Mouse (Mus musculus) limb, embryonic 12.5 days (tissue): Measurements from ENCODE around the gene Kcnk5. TPM values are rescaled to one million over a fixed set of nuclear protein-coding genes. Genes with fewer than 3 reads are reported as not detected.

Experiments used
- ATAC-seq: fragments of 200-750 bp; cut with Nextera tagmentation; 2 replicates; pipeline ENCODE4 v1.8.0; 2017; ENCODE audit warnings: low read depth, moderate TSS enrichment; ENCODE audit not compliant: insufficient number of reproducible peaks, insufficient read depth, low FRiP score, low TSS enrichment
- H3K27ac ChIP-seq: fragments of 300-500 bp; sonication (generic); 2 replicates; pipeline ENCODE4 v1.5.1; 2016; ENCODE audit warnings: mild to moderate bottlenecking, moderate library complexity
- H3K27me3 ChIP-seq: fragments of 300-500 bp; sonication (generic); 2 replicates; pipeline ENCODE4 v1.6.1; 2016; ENCODE audit warnings: mild to moderate bottlenecking, moderate library complexity
- H3K36me3 ChIP-seq: fragments of 300-500 bp; sonication (generic); 2 replicates; pipeline ENCODE4 v1.6.1; 2016; ENCODE audit warnings: mild to moderate bottlenecking, moderate library complexity
- H3K4me1 ChIP-seq: fragments of 300-500 bp; sonication (generic); replicated peaks from 2 replicates; pipeline ENCODE4 v1.6.1; 2016
- H3K4me2 ChIP-seq: fragments of 300-500 bp; sonication (generic); 2 replicates; pipeline ENCODE4 v1.6.1; 2016; ENCODE audit warnings: mild to moderate bottlenecking, moderate library complexity
- H3K4me3 ChIP-seq: fragments of 300-500 bp; sonication (generic); replicated peaks from 2 replicates; pipeline ENCODE4 v1.5.1; 2016; ENCODE audit warnings: mild to moderate bottlenecking
- H3K9ac ChIP-seq: fragments of 300-500 bp; sonication (generic); replicated peaks from 2 replicates; pipeline ENCODE4 v1.6.1; 2016; ENCODE audit warnings: mild to moderate bottlenecking, moderate library complexity
- H3K9me3 ChIP-seq: fragments of 300-500 bp; sonication (generic); 2 replicates; pipeline ENCODE4 v1.6.1; 2016; ENCODE audit warnings: mild to moderate bottlenecking, moderate library complexity
- WGBS: fragments of 180-500 bp; shearing (Covaris S2); methylation state at CpG from one replicate; pipeline ENCODE4 v1.1.7; 2016; 5-methylcytosine and 5-hydroxymethylcytosine counted together
- polyA plus RNA-seq: library from polyadenylated mRNA; unstranded; fragments of >200 nt; fragmentation: Nextera tagmentation; extraction: Ambion mirVana; gene quantifications from 2 replicates; pipeline ENCODE4 v1.2.1, GENCODE M21; 2016

Kcnk5 gene
- polyA plus RNA-seq, result 6.9 TPM in 2 replicates

- 0 out of 2 replicates have a peak within 1 kb of the TSS, but pooled peaks have one; percentile 29 for H3K27ac ChIP-seq
- peaks cover 45% of the 10 kb centered on the region for H3K4me1 ChIP-seq
- H3K27me3 ChIP-seq, result no peaks in the 10 kb centered on the region
- no peaks in the 10 kb centered on the region for H3K36me3 ChIP-seq
- H3K4me2 ChIP-seq, result peak within 1 kb of the TSS; percentile 88
- ATAC-seq, result peak; percentile 92
- H3K9ac ChIP-seq, result peak within 1 kb of the TSS; percentile 66
- H3K9me3 ChIP-seq, result no peaks in the 10 kb centered on the region
- H3K4me3 ChIP-seq, result peak within 1 kb of the TSS; percentile 56
- under 1% methylated on average over 36 of the region's 36 CpGs for WGBS
These were observed at the start of gene Kcnk5 for GRCm38 (mm10) chr14:20181466-20181921. Gene Kcnk5 (minus strand): TSS chr14:20181809.

- 76% methylated on average over 7 of the region's 7 CpGs for WGBS
- no peak overlapping the region for H3K4me2 ChIP-seq
- H3K4me1 ChIP-seq, result peaks cover 10% of the 10 kb centered on the region
- no peak overlapping the region for H3K27ac ChIP-seq
- no peak overlapping the region for H3K9ac ChIP-seq
- H3K27me3 ChIP-seq, result no peaks in the 10 kb centered on the region
- ATAC-seq, result no peak
- H3K4me3 ChIP-seq, result no peak overlapping the region
- no peaks in the 10 kb centered on the region for H3K9me3 ChIP-seq
- no peaks in the 10 kb centered on the region for H3K36me3 ChIP-seq
These were observed 48.5 kb upstream of the Kcnk5 start for GRCm38 (mm10) chr14:20230063-20230491.

DNA sequence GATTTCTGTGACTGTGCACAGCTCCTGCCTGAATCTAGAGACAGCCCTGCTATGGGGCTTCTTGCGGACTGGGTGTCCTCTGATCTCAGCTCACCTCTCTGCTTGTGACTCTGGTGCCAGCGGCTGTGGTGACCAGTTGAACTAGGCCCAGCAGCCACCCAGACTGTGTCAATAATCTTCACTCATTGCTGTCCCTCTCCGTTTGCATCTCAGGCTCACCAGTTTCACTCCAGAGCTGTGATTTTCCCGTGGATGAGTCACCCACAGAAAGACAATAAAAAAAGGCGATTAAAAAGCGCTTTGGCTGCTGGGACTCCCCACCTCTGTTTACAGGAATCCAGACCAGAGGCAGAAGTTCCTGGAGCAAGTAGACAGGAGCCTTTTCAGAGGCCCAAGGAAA, 47.8 kb upstream of the Kcnk5 start:
- no peak overlapping the region for H3K27ac ChIP-seq
- 70% methylated on average over 6 of the region's 6 CpGs for WGBS

GRCm38 (mm10) chr14:20228336-20228735, 46.7 kb upstream of the Kcnk5 start:
- Histone ChIP-seq H3K4me2 (no peak overlapping the region), H3K4me3 (no peak overlapping the region), H3K4me1 (peaks cover 10% of the 10 kb centered on the region), H3K27me3 (no peaks in the 10 kb centered on the region), H3K9me3 (no peaks in the 10 kb centered on the region), H3K36me3 (no peaks in the 10 kb centered on the region), H3K27ac (no peak overlapping the region), H3K9ac (no peak overlapping the region)
- ATAC-seq, result no peak
- 74% methylated on average over 4 of the region's 4 CpGs for WGBS

More for the DNA sequence above, 47.8 kb upstream of the Kcnk5 start:
- no peak for ATAC-seq
- Histone ChIP-seq H3K4me1 (peaks cover 10% of the 10 kb centered on the region), H3K27me3 (no peaks in the 10 kb centered on the region), H3K9ac (no peak overlapping the region), H3K4me2 (no peak overlapping the region), H3K4me3 (no peak overlapping the region), H3K36me3 (no peaks in the 10 kb centered on the region), H3K9me3 (no peaks in the 10 kb centered on the region)

- no peak for ATAC-seq
- H3K4me3 ChIP-seq, result no peak overlapping the region
- H3K9ac ChIP-seq, result no peak overlapping the region
- H3K4me1 ChIP-seq, result peaks cover 10% of the 10 kb centered on the region
- H3K27ac ChIP-seq, result no peak overlapping the region
- no peaks in the 10 kb centered on the region for H3K27me3 ChIP-seq
- 55% methylated on average over 2 of the region's 2 CpGs for WGBS
- H3K9me3 ChIP-seq, result no peaks in the 10 kb centered on the region
- no peak overlapping the region for H3K4me2 ChIP-seq
- no peaks in the 10 kb centered on the region for H3K36me3 ChIP-seq
These were observed 45.4 kb upstream of the Kcnk5 start for GRCm38 (mm10) chr14:20226982-20227381.

DNA sequence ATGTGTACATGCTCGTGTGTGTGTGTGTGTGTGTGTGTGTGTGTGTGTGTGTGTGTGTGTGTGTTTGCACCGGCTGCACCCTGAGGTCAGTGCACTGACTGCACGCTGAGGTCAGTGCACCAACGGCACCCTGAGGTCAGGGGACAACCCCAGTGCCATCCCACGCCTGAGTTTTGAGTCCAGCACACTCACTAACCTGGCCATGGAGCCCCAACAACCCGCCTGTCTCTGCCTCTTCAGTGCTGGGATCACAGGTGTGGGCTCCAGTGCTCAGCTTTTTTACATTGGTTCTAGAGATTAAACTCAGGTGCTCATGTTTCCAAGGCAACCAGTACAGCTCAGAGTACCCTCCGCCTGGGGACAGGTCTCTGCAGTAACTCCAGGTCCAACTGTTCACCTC, 44.9 kb upstream of the Kcnk5 start:
- Histone ChIP-seq H3K27ac (no peak overlapping the region), H3K4me3 (no peak overlapping the region)
- 62% methylated on average over 5 of the region's 7 CpGs for WGBS

DNA sequence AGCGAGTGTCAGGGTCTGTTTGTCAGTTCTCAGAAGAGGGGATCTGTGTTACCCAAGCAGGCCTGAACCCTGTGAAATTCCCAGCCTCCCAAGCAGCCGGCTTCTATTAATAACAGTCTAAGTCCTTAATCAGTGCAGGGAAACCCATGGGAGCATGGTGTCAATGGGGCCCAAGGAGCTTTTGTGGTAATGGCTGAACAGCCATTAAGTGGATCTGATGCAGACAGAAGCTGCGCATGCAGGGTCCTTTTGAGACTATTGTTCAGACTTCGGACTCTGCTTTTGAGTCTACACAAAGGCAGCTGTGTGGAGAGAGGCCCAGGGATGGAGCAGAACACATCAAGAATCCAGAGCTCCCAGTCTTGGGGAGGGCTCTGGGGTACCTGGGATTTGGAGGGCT, 43.9 kb upstream of the Kcnk5 start:
- ATAC-seq, result no peak
- 67% methylated on average over 4 of the region's 4 CpGs for WGBS
- Histone ChIP-seq H3K27me3 (no peaks in the 10 kb centered on the region), H3K4me3 (no peak overlapping the region), H3K4me2 (no peak overlapping the region), H3K9ac (no peak overlapping the region), H3K9me3 (no peaks in the 10 kb centered on the region), H3K36me3 (no peaks in the 10 kb centered on the region), H3K27ac (no peak overlapping the region), H3K4me1 (peaks cover 14% of the 10 kb centered on the region)

More for the DNA sequence above, 44.9 kb upstream of the Kcnk5 start:
- H3K4me1 ChIP-seq, result peaks cover 10% of the 10 kb centered on the region
- no peaks in the 10 kb centered on the region for H3K27me3 ChIP-seq
- no peak overlapping the region for H3K9ac ChIP-seq
- no peaks in the 10 kb centered on the region for H3K9me3 ChIP-seq
- no peaks in the 10 kb centered on the region for H3K36me3 ChIP-seq
- no peak for ATAC-seq
- H3K4me2 ChIP-seq, result no peak overlapping the region

DNA sequence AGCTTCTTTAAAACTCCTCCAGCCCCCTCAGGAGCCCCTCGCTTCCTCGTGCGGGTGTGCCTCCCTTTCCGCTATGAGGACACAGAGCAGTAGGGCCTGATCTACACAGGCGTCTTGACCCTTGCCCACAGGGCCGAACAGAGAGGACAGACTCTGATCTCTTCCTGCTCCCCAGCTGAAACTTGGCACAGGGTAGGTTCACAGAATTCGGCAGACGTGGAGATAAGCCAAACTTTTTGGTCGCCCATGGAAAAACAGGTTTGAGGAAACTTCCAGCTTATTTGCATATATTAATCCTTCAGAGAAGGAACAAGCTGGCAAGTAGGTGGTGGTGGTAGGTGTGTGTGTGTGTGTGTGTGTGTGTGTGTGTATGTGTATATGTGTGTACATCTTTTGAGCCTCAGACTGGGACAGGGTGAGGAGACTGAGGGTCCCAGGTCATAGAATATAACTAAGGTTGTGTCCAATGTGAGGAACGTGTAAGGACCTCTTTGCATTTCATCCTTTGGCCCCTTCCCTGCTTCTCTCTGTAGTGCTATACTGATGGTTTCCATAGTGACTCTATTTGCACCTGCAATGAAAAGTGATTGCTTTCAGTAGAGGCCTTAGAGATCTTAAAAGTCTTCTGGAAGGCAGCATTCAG, 43.1 kb upstream of the Kcnk5 start:
- 86% methylated on average over 10 of the region's 10 CpGs for WGBS

GRCm38 (mm10) chr14:20224163-20224562, 42.6 kb upstream of the Kcnk5 start:
- no peaks in the 10 kb centered on the region for H3K36me3 ChIP-seq
- H3K4me1 ChIP-seq, result peaks cover 14% of the 10 kb centered on the region
- no peaks in the 10 kb centered on the region for H3K9me3 ChIP-seq
- no peak overlapping the region for H3K9ac ChIP-seq
- H3K4me3 ChIP-seq, result no peak overlapping the region
- H3K4me2 ChIP-seq, result no peak overlapping the region
- H3K27me3 ChIP-seq, result no peaks in the 10 kb centered on the region
- ATAC-seq, result no peak
- H3K27ac ChIP-seq, result no peak overlapping the region
- WGBS, result 76% methylated on average over 4 of the region's 4 CpGs

More for the DNA sequence above, 43.1 kb upstream of the Kcnk5 start:
- H3K27ac ChIP-seq, result no peak overlapping the region
- H3K4me2 ChIP-seq, result no peak overlapping the region
- H3K36me3 ChIP-seq, result no peaks in the 10 kb centered on the region
- peaks cover 14% of the 10 kb centered on the region for H3K4me1 ChIP-seq
- no peak overlapping the region for H3K4me3 ChIP-seq
- H3K9ac ChIP-seq, result no peak overlapping the region
- H3K27me3 ChIP-seq, result no peaks in the 10 kb centered on the region
- ATAC-seq, result no peak
- H3K9me3 ChIP-seq, result no peaks in the 10 kb centered on the region

- Histone ChIP-seq H3K36me3 (no peaks in the 10 kb centered on the region), H3K4me3 (no peak overlapping the region), H3K4me2 (no peak overlapping the region), H3K9me3 (no peaks in the 10 kb centered on the region), H3K4me1 (peaks cover 14% of the 10 kb centered on the region), H3K9ac (no peak overlapping the region), H3K27ac (no peak overlapping the region), H3K27me3 (no peaks in the 10 kb centered on the region)
- no peak for ATAC-seq
- 79% methylated on average over 5 of the region's 5 CpGs for WGBS
These were observed 41.6 kb upstream of the Kcnk5 start for GRCm38 (mm10) chr14:20223253-20223652.

DNA sequence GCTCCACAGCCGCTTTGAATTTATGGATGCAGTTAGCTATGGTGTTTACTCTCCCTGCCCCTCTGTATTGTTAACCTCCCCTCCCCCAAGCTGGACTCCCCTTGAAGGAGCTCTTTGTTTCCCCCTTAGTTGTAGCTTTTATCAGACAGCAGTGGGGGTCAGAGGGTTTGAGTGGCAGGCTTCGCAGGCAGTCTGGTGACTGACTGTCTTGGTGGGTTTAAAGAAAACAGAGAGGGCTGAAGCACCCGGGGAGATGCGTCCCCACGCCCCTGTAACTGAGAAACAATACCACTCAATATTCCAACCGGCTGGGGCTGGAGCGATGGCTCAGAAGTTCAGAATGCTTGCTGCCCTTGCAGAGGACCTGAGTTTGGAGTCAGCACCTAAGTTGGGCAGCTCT, 39.5 kb upstream of the Kcnk5 start:
- 72% methylated on average over 7 of the region's 7 CpGs for WGBS

DNA sequence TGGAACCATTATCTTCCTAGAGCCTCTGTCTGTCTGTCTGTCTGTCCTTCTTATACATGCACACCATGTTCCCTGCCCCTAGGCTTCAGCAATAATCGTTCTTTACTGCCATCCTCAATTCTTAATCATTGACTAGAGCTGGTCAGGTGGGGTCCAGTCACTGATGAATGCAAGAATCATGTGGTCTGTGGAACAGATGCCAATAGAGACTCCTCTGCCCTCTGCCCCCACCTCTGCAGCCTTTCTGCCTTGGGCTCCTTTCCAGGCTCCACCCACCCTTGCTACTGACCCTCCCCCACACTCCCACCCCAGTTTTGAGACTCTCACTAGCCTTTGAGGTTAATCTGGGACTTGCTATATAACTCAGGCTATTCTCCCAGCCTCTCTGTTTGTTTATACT, 38.2 kb upstream of the Kcnk5 start:
- Histone ChIP-seq H3K4me2 (no peak overlapping the region), H3K27ac (no peak overlapping the region), H3K27me3 (no peaks in the 10 kb centered on the region), H3K4me1 (0 out of 2 replicates have a peak, but pooled peaks cover 3% of the 10 kb centered on the region), H3K9ac (no peak overlapping the region), H3K4me3 (no peak overlapping the region), H3K36me3 (no peaks in the 10 kb centered on the region), H3K9me3 (no peaks in the 10 kb centered on the region)
- no peak for ATAC-seq
- 94% methylated on average over 1 of the region's 1 CpGs for WGBS

More for the DNA sequence above, 39.5 kb upstream of the Kcnk5 start:
- H3K9me3 ChIP-seq, result no peaks in the 10 kb centered on the region
- H3K27me3 ChIP-seq, result no peaks in the 10 kb centered on the region
- H3K36me3 ChIP-seq, result no peaks in the 10 kb centered on the region
- H3K4me1 ChIP-seq, result peaks cover 9% of the 10 kb centered on the region; the same call in 1 of the 2 replicates
- H3K4me3 ChIP-seq, result no peak overlapping the region
- no peak for ATAC-seq
- H3K9ac ChIP-seq, result no peak overlapping the region
- no peak overlapping the region for H3K27ac ChIP-seq
- H3K4me2 ChIP-seq, result no peak overlapping the region
